Mouse (Mus musculus) kidney, embryonic 16.5 days (tissue): ENCODE data around the gene Ctrc. TPM values are rescaled to one million over a fixed set of nuclear protein-coding genes. Genes with fewer than 3 reads are reported as not detected.
"Not testable (repeated sequence)": the region's sequence is repeated elsewhere in the genome, so short reads cannot be mapped to it uniquely, and the experiment has no call there.

ENCODE experiments used
- ATAC-seq: fragments of 200-750 bp; cut with Nextera tagmentation; 2 replicates; pipeline ENCODE4 v1.8.0; 2017; ENCODE audit warnings: moderate TSS enrichment; ENCODE audit not compliant: low FRiP score, low TSS enrichment
- H3K27ac ChIP-seq: fragments of 300-500 bp; sonication (generic); 2 replicates; pipeline ENCODE4 v1.5.1; 2014; ENCODE audit warnings: low read length
- H3K27me3 ChIP-seq: fragments of 300-500 bp; sonication (generic); 2 replicates; pipeline ENCODE4 v1.6.1; 2014; ENCODE audit warnings: low read length, control low read depth, mixed read lengths; ENCODE audit not compliant: insufficient read depth
- H3K36me3 ChIP-seq: fragments of 300-500 bp; sonication (generic); 2 replicates; pipeline ENCODE4 v1.6.1; 2014; ENCODE audit warnings: low read length, control low read depth, mixed read lengths; ENCODE audit not compliant: insufficient read depth
- H3K4me1 ChIP-seq: fragments of 300-500 bp; sonication (generic); 2 replicates; pipeline ENCODE4 v1.6.1; 2014; ENCODE audit warnings: low read length, control low read depth, mixed read lengths; ENCODE audit not compliant: insufficient read depth
- H3K4me2 ChIP-seq: fragments of 300-500 bp; sonication (generic); replicated peaks from 2 replicates; pipeline ENCODE4 v1.6.1; 2014; ENCODE audit warnings: low read depth, low read length
- H3K4me3 ChIP-seq: fragments of 300-500 bp; sonication (generic); 2 replicates; pipeline ENCODE4 v1.5.1; 2014; ENCODE audit warnings: mild to moderate bottlenecking, low read length
- H3K9ac ChIP-seq: fragments of 300-500 bp; sonication (generic); replicated peaks from 2 replicates; pipeline ENCODE4 v1.6.1; 2014; ENCODE audit warnings: low read length
- H3K9me3 ChIP-seq: fragments of 300-500 bp; sonication (generic); 2 replicates; pipeline ENCODE4 v1.6.1; 2016; ENCODE audit warnings: low read length, control low read depth
- WGBS: fragments of 180-500 bp; shearing (Covaris S2); extraction: QIAGEN DNeasy Blood & Tissue Kit; methylation state at CpG from one replicate; pipeline ENCODE4 v1.1.7; 2014; 5-methylcytosine and 5-hydroxymethylcytosine counted together
- polyA plus RNA-seq: library from polyadenylated mRNA; unstranded; fragments of >200 nt; fragmentation: Nextera tagmentation; extraction: Ambion mirVana; gene quantifications from 2 replicates; pipeline ENCODE4 v1.2.1, GENCODE M21; 2015

The Ctrc gene
- polyA plus RNA-seq, 1 experiment from 2014 or later = not detected

- no peaks in the 10 kb centered on the region for H3K9me3 ChIP-seq
- H3K36me3 ChIP-seq = peaks cover 51% of the 10 kb centered on the region
- 67% methylated on average over 5 of the region's 5 CpGs for WGBS
- no peak overlapping the region for H3K27ac ChIP-seq
- no peaks in the 10 kb centered on the region for H3K27me3 ChIP-seq
- H3K4me2 ChIP-seq = no peak overlapping the region
- no peak overlapping the region for H3K9ac ChIP-seq
- H3K4me3 ChIP-seq = no peak overlapping the region
- ATAC-seq = no peak
- H3K4me1 ChIP-seq = peaks cover 4% of the 10 kb centered on the region
Observed at GRCm38 (mm10) chr4:141784835-141785234, 61.3 kb downstream of the Ctrc start.

- Histone ChIP-seq H3K27ac (no peak overlapping the region), H3K36me3 (peaks cover 64% of the 10 kb centered on the region), H3K4me1 (no peaks in the 10 kb centered on the region), H3K4me3 (no peak overlapping the region), H3K9me3 (no peaks in the 10 kb centered on the region), H3K9ac (no peak overlapping the region), H3K4me2 (no peak overlapping the region), H3K27me3 (no peaks in the 10 kb centered on the region)
- WGBS = 90% methylated on average over 8 of the region's 8 CpGs
- no peak for ATAC-seq
Observed at GRCm38 (mm10) chr4:141781201-141781985, 64.8 kb downstream of the Ctrc start.

GRCm38 (mm10) chr4:141779828-141780227 lies 66.3 kb downstream of the Ctrc start:
- 90% methylated on average over 8 of the region's 8 CpGs for WGBS

DNA sequence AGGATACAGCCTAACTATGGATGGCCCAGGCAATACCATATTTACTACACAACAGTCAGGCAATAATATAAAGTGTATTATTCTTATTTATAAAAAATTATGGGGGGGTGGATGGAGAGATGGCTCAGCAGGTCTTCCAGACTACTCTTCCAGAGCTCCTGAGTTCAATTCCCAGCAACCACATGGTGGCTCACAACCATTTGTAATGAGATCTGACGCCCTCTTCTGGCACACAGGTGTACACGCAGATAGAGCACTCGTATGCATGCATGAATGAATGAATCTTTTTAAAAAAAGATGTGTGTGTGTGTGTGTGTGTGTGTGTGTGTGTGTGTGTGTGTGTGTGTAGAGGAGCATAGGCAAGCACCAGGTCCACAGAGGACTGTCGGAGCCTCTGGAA lies 73.1 kb downstream of the Ctrc start:
- not testable (repeated sequence) for H3K9me3 ChIP-seq, H3K4me2 ChIP-seq, H3K27ac ChIP-seq, H3K27me3 ChIP-seq, H3K9ac ChIP-seq, ATAC-seq, H3K4me1 ChIP-seq, H3K4me3 ChIP-seq
- peaks cover 70% of the 10 kb centered on the region for H3K36me3 ChIP-seq
- 90% methylated on average over 4 of the region's 4 CpGs for WGBS

More at GRCm38 (mm10) chr4:141779828-141780227, 66.3 kb downstream of the Ctrc start:
- H3K27me3 ChIP-seq = no peaks in the 10 kb centered on the region
- H3K9me3 ChIP-seq = no peaks in the 10 kb centered on the region
- peaks cover 66% of the 10 kb centered on the region for H3K36me3 ChIP-seq
- ATAC-seq = no peak
- no peak overlapping the region for H3K27ac ChIP-seq
- no peak overlapping the region for H3K4me3 ChIP-seq
- no peak overlapping the region for H3K4me2 ChIP-seq
- no peak overlapping the region for H3K9ac ChIP-seq
- H3K4me1 ChIP-seq = no peaks in the 10 kb centered on the region

GRCm38 (mm10) chr4:141771823-141772222 lies 74.3 kb downstream of the Ctrc start:
- ATAC-seq = no peak
- peaks cover 72% of the 10 kb centered on the region for H3K36me3 ChIP-seq
- no peak overlapping the region for H3K27ac ChIP-seq
- no peak overlapping the region for H3K4me2 ChIP-seq
- H3K4me3 ChIP-seq = no peak overlapping the region
- peaks cover 4% of the 10 kb centered on the region for H3K4me1 ChIP-seq
- H3K27me3 ChIP-seq = no peaks in the 10 kb centered on the region
- H3K9ac ChIP-seq = no peak overlapping the region
- H3K9me3 ChIP-seq = no peaks in the 10 kb centered on the region
- 93% methylated on average over 8 of the region's 8 CpGs for WGBS

GRCm38 (mm10) chr4:141769501-141770160 lies 76.5 kb downstream of the Ctrc start:
- ATAC-seq = no peak
- H3K4me3 ChIP-seq = no peak overlapping the region
- WGBS = 85% methylated on average over 8 of the region's 8 CpGs
- H3K9me3 ChIP-seq = no peaks in the 10 kb centered on the region
- no peak overlapping the region for H3K9ac ChIP-seq
- peaks cover 74% of the 10 kb centered on the region for H3K36me3 ChIP-seq
- H3K27me3 ChIP-seq = no peaks in the 10 kb centered on the region
- H3K4me1 ChIP-seq = peaks cover 9% of the 10 kb centered on the region
- H3K4me2 ChIP-seq = no peak overlapping the region
- H3K27ac ChIP-seq = no peak overlapping the region

DNA sequence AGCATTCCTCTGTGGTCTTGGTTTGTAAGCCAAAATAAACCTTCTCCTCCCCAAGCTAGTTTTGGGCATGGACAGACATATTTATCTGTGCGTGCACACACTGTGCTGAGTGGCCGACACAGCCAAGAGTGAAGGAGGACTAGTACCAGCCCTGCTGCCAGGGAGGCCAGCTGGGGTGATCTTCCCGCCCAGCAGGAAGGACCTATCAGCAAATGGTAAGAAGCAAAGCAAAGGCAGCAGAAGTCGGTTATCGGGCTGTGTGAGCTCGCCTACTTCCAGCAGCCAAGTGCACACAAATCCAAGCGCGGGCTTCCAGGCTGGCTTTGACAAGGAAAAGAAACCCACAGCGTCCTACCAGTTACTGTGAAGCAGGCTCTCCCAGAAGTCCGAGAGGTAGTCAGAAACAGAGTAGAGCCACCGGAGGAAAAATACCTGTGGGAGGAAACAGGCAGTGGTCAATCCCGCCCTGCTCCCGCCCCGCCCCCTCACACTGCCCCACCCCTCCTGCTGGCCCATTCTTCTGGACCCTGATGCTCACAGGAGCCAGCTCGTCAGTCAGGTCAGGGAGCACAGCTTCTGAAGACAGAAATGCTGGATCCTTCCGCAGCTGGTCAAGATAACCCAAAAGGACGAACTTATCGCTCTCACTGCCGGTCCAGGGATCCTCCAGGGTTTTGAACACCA lies 78.7 kb downstream of the Ctrc start:
- Histone ChIP-seq H3K36me3 (peaks cover 70% of the 10 kb centered on the region), H3K9me3 (no peaks in the 10 kb centered on the region), H3K9ac (no peak overlapping the region), H3K4me3 (no peak overlapping the region), H3K4me1 (peaks cover 9% of the 10 kb centered on the region), H3K27ac (peak overlapping the region; percentile 85), H3K27me3 (no peaks in the 10 kb centered on the region), H3K4me2 (no peak overlapping the region)
- WGBS = 74% methylated on average over 19 of the region's 19 CpGs
- peak; percentile 62; the same call in 1 of the 2 replicates for ATAC-seq

- no peak overlapping the region for H3K4me3 ChIP-seq
- no peak overlapping the region for H3K4me2 ChIP-seq
- peak; percentile 59 for ATAC-seq
- no peak overlapping the region for H3K9ac ChIP-seq
- no peaks in the 10 kb centered on the region for H3K9me3 ChIP-seq
- H3K4me1 ChIP-seq = peaks cover 9% of the 10 kb centered on the region
- H3K27me3 ChIP-seq = no peaks in the 10 kb centered on the region
- H3K36me3 ChIP-seq = peaks cover 69% of the 10 kb centered on the region
- WGBS = 56% methylated on average over 19 of the region's 19 CpGs
- peak overlapping the region; percentile 85 for H3K27ac ChIP-seq
Observed at GRCm38 (mm10) chr4:141766668-141767352, 79.3 kb downstream of the Ctrc start.

- no peaks in the 10 kb centered on the region for H3K27me3 ChIP-seq
- peaks cover 9% of the 10 kb centered on the region for H3K4me1 ChIP-seq
- no peak overlapping the region for H3K4me3 ChIP-seq
- H3K9ac ChIP-seq = no peak overlapping the region
- H3K4me2 ChIP-seq = no peak overlapping the region
- peak overlapping the region; percentile 85 for H3K27ac ChIP-seq
- no peaks in the 10 kb centered on the region for H3K9me3 ChIP-seq
- no peak for ATAC-seq
- H3K36me3 ChIP-seq = peaks cover 68% of the 10 kb centered on the region
- 79% methylated on average over 8 of the region's 8 CpGs for WGBS
Observed at GRCm38 (mm10) chr4:141766316-141766667, 79.9 kb downstream of the Ctrc start.
